Mouse (Mus musculus) neural tube, embryonic 13.5 days (tissue): ENCODE data around the gene Rhox2a. TPM values are rescaled to one million over a fixed set of nuclear protein-coding genes. Genes with fewer than 3 reads are reported as not detected.
"Not testable (repeated sequence)": the region's sequence is repeated elsewhere in the genome, so short reads cannot be mapped to it uniquely, and the experiment has no call there.

Experiments used
- ATAC-seq: fragments of 200-750 bp; cut with Nextera tagmentation; 2 replicates; pipeline ENCODE4 v1.8.0; 2017; ENCODE audit warnings: low read depth, mild to moderate bottlenecking, moderate TSS enrichment, moderate library complexity
- H3K27ac ChIP-seq: fragments of 300-500 bp; sonication (generic); replicated peaks from 2 replicates; pipeline ENCODE4 v1.5.1; 2015; ENCODE audit warnings: moderate library complexity, mild to moderate bottlenecking, inconsistent platforms
- H3K27me3 ChIP-seq: fragments of 300-500 bp; sonication (generic); 2 replicates; pipeline ENCODE4 v1.6.1; 2015; ENCODE audit warnings: mild to moderate bottlenecking, inconsistent platforms
- H3K36me3 ChIP-seq: fragments of 300-500 bp; sonication (generic); 2 replicates; pipeline ENCODE4 v1.6.1; 2015; ENCODE audit warnings: mild to moderate bottlenecking, inconsistent platforms
- H3K4me1 ChIP-seq: fragments of 300-500 bp; sonication (generic); replicated peaks from 2 replicates; pipeline ENCODE4 v1.6.1; 2015; ENCODE audit warnings: inconsistent platforms
- H3K4me2 ChIP-seq: fragments of 300-500 bp; sonication (generic); 2 replicates; pipeline ENCODE4 v1.6.1; 2015; ENCODE audit warnings: inconsistent platforms, mild to moderate bottlenecking, moderate library complexity
- H3K4me3 ChIP-seq: fragments of 300-500 bp; sonication (generic); 2 replicates; pipeline ENCODE4 v1.5.1; 2015; ENCODE audit warnings: mild to moderate bottlenecking, inconsistent platforms
- H3K9ac ChIP-seq: fragments of 300-500 bp; sonication (generic); 2 replicates; pipeline ENCODE4 v1.6.1; 2015; ENCODE audit warnings: moderate library complexity, mild to moderate bottlenecking, inconsistent platforms
- H3K9me3 ChIP-seq: fragments of 300-500 bp; sonication (generic); 2 replicates; pipeline ENCODE4 v1.6.1; 2016; ENCODE audit warnings: inconsistent platforms
- WGBS: fragments of 180-500 bp; shearing (Covaris S2); methylation state at CpG from one replicate; pipeline ENCODE4 v1.1.7; 2015; 5-methylcytosine and 5-hydroxymethylcytosine counted together
- polyA plus RNA-seq: library from polyadenylated mRNA; unstranded; fragments of >200 nt; fragmentation: Nextera tagmentation; extraction: Ambion mirVana; gene quantifications from 2 replicates; pipeline ENCODE4 v1.2.1, GENCODE M21; 2015

The Rhox2a gene
- not detected in 2 replicates for polyA plus RNA-seq

DNA sequence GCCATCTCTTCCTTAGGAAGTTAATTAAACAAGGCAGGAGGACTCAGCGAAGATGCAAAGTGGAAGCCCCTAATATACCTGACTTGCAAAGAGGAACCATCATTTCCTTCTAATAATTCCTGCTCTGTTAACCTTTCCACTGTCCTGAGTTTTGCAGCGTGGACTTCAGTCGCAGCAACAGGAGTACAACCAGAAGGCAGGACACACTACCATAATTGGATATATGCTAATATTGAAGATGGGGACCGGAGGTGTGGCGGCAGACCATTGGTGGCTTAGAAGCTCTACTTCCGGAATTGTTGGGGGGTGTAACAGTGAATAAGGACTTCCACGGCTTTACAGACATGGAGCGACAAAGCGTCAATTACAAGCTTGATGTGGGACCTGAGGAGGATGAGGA lies at the start of gene Rhox2a:
TSS of gene Rhox2a (plus strand) at position 301 of the 400 bp plus-strand sequence.
- H3K4me2 ChIP-seq, H3K27ac ChIP-seq, H3K4me1 ChIP-seq, H3K9ac ChIP-seq, H3K9me3 ChIP-seq, H3K36me3 ChIP-seq, H3K27me3 ChIP-seq, H3K4me3 ChIP-seq, ATAC-seq: not testable (repeated sequence)
- WGBS: 83% methylated on average over 1 of the region's 9 CpGs

DNA sequence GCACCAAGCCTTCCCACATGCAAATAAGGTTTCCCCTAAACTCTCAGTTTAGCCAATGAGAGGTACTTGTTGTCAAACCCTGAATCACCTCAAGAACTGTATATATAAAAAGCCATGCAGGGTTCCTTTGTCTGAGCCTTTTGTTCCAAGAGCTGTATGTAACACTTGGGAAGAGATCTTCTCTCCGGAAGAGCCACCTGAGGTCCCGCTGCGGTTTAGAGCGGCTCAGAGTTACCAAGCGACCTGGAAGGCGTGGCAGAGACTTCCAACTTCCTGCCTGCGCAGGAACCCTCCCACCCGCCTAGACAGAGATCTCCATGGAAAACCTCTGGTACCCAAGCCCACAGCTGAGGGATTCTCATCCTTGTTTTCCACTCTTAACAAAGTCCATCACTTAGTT lies 46.1 kb upstream of the Rhox2a start:
- Histone ChIP-seq H3K9me3 (no peaks in the 10 kb centered on the region), H3K4me1 (no peaks in the 10 kb centered on the region), H3K27me3 (no peaks in the 10 kb centered on the region), H3K27ac (no peak overlapping the region), H3K9ac (no peak overlapping the region), H3K4me3 (no peak overlapping the region), H3K4me2 (no peak overlapping the region), H3K36me3 (no peaks in the 10 kb centered on the region)
- WGBS: 52% methylated on average over 8 of the region's 8 CpGs
- ATAC-seq: no peak

DNA sequence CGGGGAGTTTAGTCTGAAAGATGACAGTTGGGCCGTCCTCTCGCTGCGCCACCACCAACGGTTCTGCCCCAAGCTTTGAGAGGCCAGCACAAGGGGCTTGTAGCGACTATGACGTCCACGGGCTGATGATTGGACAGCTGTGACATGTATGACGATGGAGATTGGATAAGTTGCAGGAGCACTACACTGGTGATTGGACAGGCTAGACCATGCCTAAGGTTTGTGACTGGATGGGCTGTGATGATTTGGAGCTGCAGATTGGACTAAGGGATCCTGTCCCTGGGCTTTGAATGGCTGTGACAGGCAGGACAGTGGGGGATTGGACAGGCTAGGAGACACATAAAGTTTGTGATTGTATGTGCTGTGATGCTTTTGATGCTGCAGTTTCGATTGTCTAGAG lies 33.8 kb upstream of the Rhox2a start, which contains the start of gene Gm9:
TSS of gene Gm9 (minus strand) at position 101 of the 400 bp plus-strand sequence.
- H3K4me3 ChIP-seq: no peak within 1 kb of the TSS
- H3K9me3 ChIP-seq: no peaks in the 10 kb centered on the region
- H3K36me3 ChIP-seq: no peaks in the 10 kb centered on the region
- no peak within 1 kb of the TSS for H3K27ac ChIP-seq
- no peak within 1 kb of the TSS for H3K9ac ChIP-seq
- no peaks in the 10 kb centered on the region for H3K4me1 ChIP-seq
- 89% methylated on average over 10 of the region's 10 CpGs for WGBS
- no peaks in the 10 kb centered on the region for H3K27me3 ChIP-seq
- no peak for ATAC-seq
- no peak within 1 kb of the TSS for H3K4me2 ChIP-seq

DNA sequence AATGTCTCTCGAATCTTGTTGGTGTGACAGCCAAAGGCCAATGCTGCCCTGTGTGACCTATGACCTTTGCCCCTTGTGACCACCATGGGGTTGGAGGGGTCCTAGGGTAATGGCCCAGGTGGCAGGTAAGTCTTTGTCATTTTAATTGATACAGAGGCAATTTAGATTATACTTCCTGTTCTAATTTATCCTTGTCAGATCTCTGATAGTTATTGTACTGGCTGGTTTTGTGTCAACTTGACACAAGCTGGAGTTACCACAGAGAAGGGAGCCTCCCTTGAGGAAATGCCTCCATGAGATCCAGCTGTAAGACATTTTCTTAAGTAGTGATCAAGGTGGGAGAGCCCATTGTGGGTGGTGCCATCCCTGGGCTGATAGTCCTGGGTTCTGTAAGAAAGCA lies 22.6 kb upstream of the Rhox2a start, which contains the start of gene Rhox1:
TSS of gene Rhox1 (minus strand) at position 101 of the 400 bp plus-strand sequence.
- H3K27ac ChIP-seq, H3K27me3 ChIP-seq, H3K4me2 ChIP-seq, H3K4me3 ChIP-seq, H3K9ac ChIP-seq, H3K9me3 ChIP-seq, ATAC-seq, H3K36me3 ChIP-seq, H3K4me1 ChIP-seq: not testable (repeated sequence)
- 83% methylated on average over 1 of the region's 1 CpGs for WGBS

DNA sequence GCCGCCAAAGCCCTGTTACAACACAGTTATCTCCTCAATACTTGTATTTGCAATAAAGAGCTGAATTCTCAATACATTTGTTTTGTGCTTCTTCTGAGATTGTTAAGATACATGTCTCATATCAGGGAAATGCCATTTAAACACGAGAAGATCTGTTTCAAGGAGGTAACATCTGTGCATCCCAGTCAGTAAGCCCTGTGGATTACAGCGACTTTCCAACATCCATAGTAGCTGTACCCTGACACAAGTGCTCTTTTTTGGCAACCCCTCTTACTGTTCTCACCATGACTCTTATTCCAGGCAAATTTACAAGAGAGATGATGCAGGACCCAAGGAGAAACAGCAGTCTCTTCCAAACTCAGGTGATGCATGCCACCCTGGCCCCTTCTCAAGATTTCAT lies 4.8 kb downstream of the Rhox2a start, which contains the start of gene Rhox3a:
TSS of gene Rhox3a (plus strand) at position 301 of the 400 bp plus-strand sequence.
- not testable (repeated sequence) for H3K4me1 ChIP-seq, H3K36me3 ChIP-seq, H3K9ac ChIP-seq, H3K27ac ChIP-seq, H3K4me3 ChIP-seq, H3K9me3 ChIP-seq, H3K27me3 ChIP-seq, ATAC-seq, H3K4me2 ChIP-seq
- 73% methylated on average over 1 of the region's 3 CpGs for WGBS

DNA sequence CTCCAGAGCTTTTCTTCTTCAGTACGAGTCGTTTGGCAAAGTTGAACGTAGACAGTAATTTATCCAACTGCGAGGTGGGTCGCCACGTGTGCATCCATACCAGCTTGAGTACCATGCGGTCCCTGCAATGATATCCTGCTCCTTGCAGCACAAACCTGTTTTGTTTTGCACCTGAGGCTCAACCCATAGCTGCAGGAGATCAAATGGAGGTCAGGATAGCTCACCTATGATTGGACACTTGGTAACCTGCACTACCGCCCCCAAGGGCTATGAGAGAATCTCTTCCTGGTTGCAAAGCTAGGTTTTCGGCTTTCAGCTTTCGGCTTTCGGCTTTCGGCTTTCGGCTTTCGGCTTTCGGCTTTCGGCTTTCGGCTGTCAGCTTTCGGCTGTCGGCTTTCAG lies 20.3 kb downstream of the Rhox2a start, which contains the start of gene Rhox4a:
TSS of gene Rhox4a (plus strand) at position 301 of the 400 bp plus-strand sequence.
- not testable (repeated sequence) for H3K4me2 ChIP-seq, H3K4me1 ChIP-seq, H3K27me3 ChIP-seq, ATAC-seq, H3K27ac ChIP-seq, H3K4me3 ChIP-seq, H3K9me3 ChIP-seq, H3K9ac ChIP-seq, H3K36me3 ChIP-seq
- over 99% methylated on average over 11 of the region's 19 CpGs for WGBS

Other genes with a start within 250 kb of the Rhox2a start
- gene Sowahd, start 196.1 kb upstream of the Rhox2a start, polyA plus RNA-seq: 0.15 TPM in 1 of 2 replicates, not detected in the other
- 319 and 363 TPM in 2 replicates for gene Rpl39, start 159.6 kb upstream of the Rhox2a start, polyA plus RNA-seq
- gene Upf3b, start 134.7 kb upstream of the Rhox2a start, polyA plus RNA-seq: 28.8 and 33.6 TPM in 2 replicates
- 22.8 and 23.0 TPM in 2 replicates for gene Nkap, start 118.2 kb upstream of the Rhox2a start, polyA plus RNA-seq
- 0.21 and 0.43 TPM in 2 replicates for gene Akap14, start 76.1 kb upstream of the Rhox2a start, polyA plus RNA-seq
- gene Ndufa1, start 53.8 kb upstream of the Rhox2a start, polyA plus RNA-seq: 592 and 661 TPM in 2 replicates
- gene Rnf113a1, start 53.7 kb upstream of the Rhox2a start, polyA plus RNA-seq: 18.9 and 20.0 TPM in 2 replicates
- not detected in 2 replicates for gene Gm9, start 33.9 kb upstream of the Rhox2a start, polyA plus RNA-seq
- gene Rhox1, start 22.7 kb upstream of the Rhox2a start, polyA plus RNA-seq: not detected in 2 replicates
- not detected in 2 replicates for gene Rhox3a, start 4.9 kb downstream of the Rhox2a start, polyA plus RNA-seq
- not detected in 2 replicates for gene Rhox4a, start 20.4 kb downstream of the Rhox2a start, polyA plus RNA-seq
- not detected in 2 replicates for gene Rhox3a2, start 135.1 kb downstream of the Rhox2a start, polyA plus RNA-seq
- not detected in 2 replicates for gene Rhox4a2, start 145.9 kb downstream of the Rhox2a start, polyA plus RNA-seq
- not detected in 2 replicates for gene Rhox2b, start 167.1 kb downstream of the Rhox2a start, polyA plus RNA-seq
- gene Rhox4b, start 187.5 kb downstream of the Rhox2a start, polyA plus RNA-seq: not detected in 2 replicates
- not detected in 2 replicates for gene Rhox2c, start 208.7 kb downstream of the Rhox2a start, polyA plus RNA-seq
- not detected in 2 replicates for gene Rhox3c, start 213.6 kb downstream of the Rhox2a start, polyA plus RNA-seq
- gene Rhox4c, start 235.4 kb downstream of the Rhox2a start, polyA plus RNA-seq: not detected in 2 replicates
- not detected in 2 replicates for gene Rhox2d, start 248.5 kb downstream of the Rhox2a start, polyA plus RNA-seq